Mouse (Mus musculus) spleen, adult 2 months (tissue): ENCODE measurements around the gene Tbx20. TPM values are rescaled to one million over a fixed set of nuclear protein-coding genes. Genes with fewer than 3 reads are reported as not detected.

Experiments used
- DNase-seq, 2 experiments: peaks; one replicate each; pipeline versions ENCODE4 v3.0.0 to v3.0.0-alpha.2; 2012 to 2021; ENCODE audit warnings: low spot score in 2 of 2, low read depth in 1 of 2
- H3K27ac ChIP-seq: fragments of 200-500 bp; 2 replicates; pipeline ENCODE4 v1.5.1; 2012; ENCODE audit warnings: low read length, inconsistent platforms; ENCODE audit not compliant: insufficient read depth
- H3K27me3 ChIP-seq: fragments of 200-500 bp; 2 replicates; pipeline ENCODE4 v1.6.1; 2012; ENCODE audit warnings: mild to moderate bottlenecking, moderate library complexity, low read length, inconsistent platforms; ENCODE audit not compliant: control insufficient read depth, insufficient read depth
- H3K36me3 ChIP-seq: fragments of 200-500 bp; 2 replicates; pipeline ENCODE4 v1.6.1; 2012; ENCODE audit warnings: mild to moderate bottlenecking, low read length, inconsistent platforms; ENCODE audit not compliant: control insufficient read depth, insufficient read depth
- H3K4me1 ChIP-seq: fragments of 200-500 bp; 2 replicates; pipeline ENCODE4 v1.6.1; 2011; ENCODE audit warnings: inconsistent platforms; ENCODE audit not compliant: control insufficient read depth, insufficient read depth, insufficient read length
- H3K4me3 ChIP-seq: fragments of 200-500 bp; 2 replicates; pipeline ENCODE4 v1.5.1; 2011; ENCODE audit warnings: mild to moderate bottlenecking, inconsistent platforms; ENCODE audit not compliant: insufficient read depth, insufficient read length; ENCODE audit errors: extremely low read depth
- CTCF ChIP-seq: fragments of 200-500 bp; IDR thresholded peaks from 2 replicates; pipeline ENCODE4 v1.5.1; 2011; ENCODE audit warnings: mild to moderate bottlenecking, inconsistent platforms; ENCODE audit not compliant: insufficient read depth, insufficient read length, insufficient replicate concordance; ENCODE audit errors: extremely low read depth
- POLR2A ChIP-seq: fragments of 200-500 bp; IDR thresholded peaks from 2 replicates; pipeline ENCODE4 v1.6.1; 2011; ENCODE audit warnings: low read depth, low read length, inconsistent platforms
- WGBS: fragments of 180-500 bp; shearing (Covaris S2); methylation state at CpG from one replicate; pipeline ENCODE4 v1.1.7; 2018; 5-methylcytosine and 5-hydroxymethylcytosine counted together
- polyA plus RNA-seq: library from polyadenylated mRNA; depleted of rRNA; stranded (reverse); fragments of >200 nt; gene quantifications from 2 replicates; pipeline ENCODE4 v1.2.3, GENCODE M21; 2012; rRNA removed

Gene Tbx20
- polyA plus RNA-seq, 1 experiment: not detected

- no peak overlapping the region for H3K27ac ChIP-seq
- H3K4me1 ChIP-seq: no peaks in the 10 kb centered on the region
- no peaks in the 10 kb centered on the region for H3K36me3 ChIP-seq
- DNase-seq: no peak
- TF ChIP-seq POLR2A: no peak
- no peak for TF ChIP-seq CTCF
- 12% methylated on average over 9 of the region's 9 CpGs for WGBS
- no peak overlapping the region for H3K4me3 ChIP-seq
- H3K27me3 ChIP-seq: no peaks in the 10 kb centered on the region; the same call in 1 of the 2 replicates
Observed at GRCm38 (mm10) chr9:24696405-24696778, 77.7 kb downstream of the Tbx20 start.

- no peak within 1 kb of the TSS for H3K27ac ChIP-seq
- TF ChIP-seq CTCF: no peak
- TF ChIP-seq POLR2A: no peak
- no peaks in the 10 kb centered on the region for H3K4me1 ChIP-seq
- H3K27me3 ChIP-seq: no peaks in the 10 kb centered on the region; the same call in 1 of the 2 replicates
- no peak within 1 kb of the TSS for H3K4me3 ChIP-seq
- DNase-seq: no peak
- H3K36me3 ChIP-seq: no peaks in the 10 kb centered on the region
- WGBS: 5% methylated on average over 45 of the region's 45 CpGs
Observed at GRCm38 (mm10) chr9:24695700-24696404, 78.3 kb downstream of the Tbx20 start, which contains the start of gene Dpy19l2. Dpy19l2 (minus strand) TSS chr9:24696293.

Other genes starting within 250 kb of the Tbx20 start
- not detected in 2 replicates for gene Cypt4, start 149.1 kb downstream of the Tbx20 start, polyA plus RNA-seq
- gene Dpy19l2, start 78.0 kb downstream of the Tbx20 start, polyA plus RNA-seq: not detected in 2 replicates